Mouse (Mus musculus) thymus, postnatal 10 days (tissue): ENCODE data around the gene Lrrc4.

Experiments used
- DNase-seq, 2 experiments: peaks; one replicate each; pipeline ENCODE4 v3.0.0; 2021; ENCODE audit warnings: low spot score in 2 of 2

Lrrc4 gene

GRCm38 (mm10) chr6:28771331-28771730 lies 60.2 kb downstream of the Lrrc4 start:
- no peak for DNase-seq

- DNase-seq: no peak
Observed at GRCm38 (mm10) chr6:28767891-28768481, 63.6 kb downstream of the Lrrc4 start.

- DNase-seq: no peak
Observed at GRCm38 (mm10) chr6:28766622-28767021, 64.9 kb downstream of the Lrrc4 start.

- no peak for DNase-seq
Observed at GRCm38 (mm10) chr6:28762132-28762775, 69.3 kb downstream of the Lrrc4 start.

GRCm38 (mm10) chr6:28761728-28762127 lies 69.8 kb downstream of the Lrrc4 start:
- DNase-seq: no peak

GRCm38 (mm10) chr6:28758293-28758692 lies 73.3 kb downstream of the Lrrc4 start:
- no peak for DNase-seq

GRCm38 (mm10) chr6:28756306-28757018 lies 75.1 kb downstream of the Lrrc4 start:
- DNase-seq: no peak

GRCm38 (mm10) chr6:28754127-28754898 lies 77.2 kb downstream of the Lrrc4 start:
- no peak for DNase-seq

GRCm38 (mm10) chr6:28753681-28754080 lies 77.9 kb downstream of the Lrrc4 start:
- DNase-seq: no peak

GRCm38 (mm10) chr6:28753217-28753616 lies 78.3 kb downstream of the Lrrc4 start:
- DNase-seq: no peak

GRCm38 (mm10) chr6:28751186-28751585 lies 80.4 kb downstream of the Lrrc4 start:
- DNase-seq: no peak

- DNase-seq: no peak
Observed at GRCm38 (mm10) chr6:28749224-28749623, 82.3 kb downstream of the Lrrc4 start.

GRCm38 (mm10) chr6:28747931-28748670 lies 83.4 kb downstream of the Lrrc4 start:
- no peak for DNase-seq

GRCm38 (mm10) chr6:28747025-28747424 lies 84.5 kb downstream of the Lrrc4 start:
- no peak for DNase-seq

GRCm38 (mm10) chr6:28745864-28746263 lies 85.7 kb downstream of the Lrrc4 start:
- DNase-seq: no peak

GRCm38 (mm10) chr6:28743586-28743985 lies 88.0 kb downstream of the Lrrc4 start:
- no peak for DNase-seq

- no peak for DNase-seq
Observed at GRCm38 (mm10) chr6:28737601-28738000, 93.9 kb downstream of the Lrrc4 start.

- no peak for DNase-seq
Observed at GRCm38 (mm10) chr6:28736665-28737064, 94.9 kb downstream of the Lrrc4 start.

- no peak for DNase-seq
Observed at GRCm38 (mm10) chr6:28735116-28735515, 96.4 kb downstream of the Lrrc4 start.

GRCm38 (mm10) chr6:28733884-28734647 lies 97.5 kb downstream of the Lrrc4 start:
- DNase-seq: no peak

- no peak for DNase-seq
Observed at GRCm38 (mm10) chr6:28731246-28731645, 100.3 kb downstream of the Lrrc4 start.
